Mouse (Mus musculus) C2C12 (cell line): ENCODE data around the gene Nmd3.

ENCODE experiments used
- CEBPB ChIP-seq: IDR thresholded peaks from one replicate; pipeline ENCODE4 v1.6.1; 2011; ENCODE audit warnings: low read depth, mild to moderate bottlenecking, control low read depth, moderate library complexity
- MYOG ChIP-seq: IDR thresholded peaks from one replicate; pipeline ENCODE4 v1.6.1; 2011; ENCODE audit not compliant: control insufficient read depth, insufficient read length; ENCODE audit errors: extremely low read depth

GRCm38 (mm10) chr3:69721814-69722186, at the start of gene Nmd3:
- TF ChIP-seq CEBPB (no peak), MYOG (no peak)
